18 mouse cellular contexts compared by ENCODE assay signal in genomic region chr2:74930702-74931101, GRCm38 (mm10).
DNase-seq lines count a peak whose midpoint lies in the region; ATAC-seq lines count a peak whose summit lies in the region.
"Had no signal": no experiment of that assay in that cellular context is flagged by ENCODE, and none has a peak within 500 bp of the region (broad histone marks: within the 10 kb centered on the region; RNA-seq: fewer than 3 reads in every experiment).

No protein-coding gene starts in this region.

- peak; percentile 48 for DNase-seq in intestine, embryonic 14.5 days (ENCODE audit: low spot score)
- DNase-seq in kidney, adult 9 months, result peak; percentile 43
- DNase-seq in kidney, postnatal 36 days, result peak; percentile 26 to 32
- DNase-seq in right cerebral cortex, adult 2 months (ENCODE audit: low spot score in 2 of 2), result no peak
- DNase-seq in adrenal gland, postnatal 10 days, result no peak
- no peak for DNase-seq in midbrain, embryonic 10.5 days (ENCODE audit: low spot score)
- DNase-seq: adrenal gland, adult 8-10 months; cerebellum, adult 11-12 months; heart, postnatal 36 days; lung, adult 2 months; lung, postnatal 36 days had no signal

- H3K4me2 ChIP-seq in intestine, embryonic 14.5 days (ENCODE audit: low read length), result no peak overlapping the region
- H3K4me2 ChIP-seq in intestine, embryonic 16.5 days (ENCODE audit: low read depth, low read length), result no peak overlapping the region
- no peak overlapping the region for H3K4me2 ChIP-seq in forebrain, embryonic 13.5 days
- H3K4me2 ChIP-seq: heart, embryonic 12.5 days; liver, embryonic 11.5 days; midbrain, embryonic 13.5 days had no signal

- no peaks in the 10 kb centered on the region for H3K9me3 ChIP-seq in intestine, embryonic 14.5 days (ENCODE audit: control insufficient read depth, low read length)
- H3K9me3 ChIP-seq in intestine, embryonic 16.5 days (ENCODE audit: control insufficient read depth, low read length), result no peaks in the 10 kb centered on the region
- H3K9me3 ChIP-seq in forebrain, embryonic 13.5 days (replicated peaks), result no peaks in the 10 kb centered on the region
- H3K9me3 ChIP-seq in midbrain, embryonic 10.5 days (replicated peaks), result no peaks in the 10 kb centered on the region
- H3K9me3 ChIP-seq: heart, embryonic 12.5 days; midbrain, embryonic 13.5 days had no signal

- no peak overlapping the region for H3K9ac ChIP-seq in intestine, embryonic 14.5 days (ENCODE audit: low read length)
- no peak overlapping the region for H3K9ac ChIP-seq in intestine, embryonic 16.5 days (ENCODE audit: low read depth, low read length)
- H3K9ac ChIP-seq in forebrain, embryonic 13.5 days, result no peak overlapping the region
- H3K9ac ChIP-seq: heart, embryonic 12.5 days; midbrain, embryonic 13.5 days had no signal

- peaks cover 6% of the 10 kb centered on the region for H3K4me1 ChIP-seq in intestine, embryonic 14.5 days (replicated peaks; ENCODE audit: control insufficient read depth, insufficient read depth, low read length)
- H3K4me1 ChIP-seq in intestine, embryonic 16.5 days (ENCODE audit: control insufficient read depth, insufficient read depth, low read length), result 0 out of 2 replicates have a peak, but pooled peaks cover 2% of the 10 kb centered on the region
- H3K4me1 ChIP-seq in forebrain, embryonic 13.5 days, result no peaks in the 10 kb centered on the region
- 0 out of 2 replicates have a peak, but pooled peaks cover 6% of the 10 kb centered on the region for H3K4me1 ChIP-seq in midbrain, embryonic 10.5 days
- H3K4me1 ChIP-seq: midbrain, embryonic 13.5 days had no signal

- H3K36me3 ChIP-seq in intestine, embryonic 14.5 days (ENCODE audit: control insufficient read depth, insufficient read depth, low read length), result no peaks in the 10 kb centered on the region
- no peaks in the 10 kb centered on the region for H3K36me3 ChIP-seq in intestine, embryonic 16.5 days (ENCODE audit: control insufficient read depth, insufficient read depth, low read length)
- no peaks in the 10 kb centered on the region for H3K36me3 ChIP-seq in forebrain, embryonic 13.5 days (ENCODE audit: poor library complexity, severe bottlenecking)
- H3K36me3 ChIP-seq in midbrain, embryonic 10.5 days, result no peaks in the 10 kb centered on the region
- H3K36me3 ChIP-seq: heart, embryonic 12.5 days; midbrain, embryonic 13.5 days had no signal

- WGBS in intestine, embryonic 14.5 days, result 38% methylated on average over 3 of the region's 3 CpGs
- 49% methylated on average over 3 of the region's 3 CpGs for WGBS in intestine, embryonic 16.5 days
- 66% methylated on average over 3 of the region's 3 CpGs for WGBS in forebrain, embryonic 13.5 days
- WGBS in midbrain, embryonic 10.5 days, result 72% methylated on average over 3 of the region's 3 CpGs

- 0 out of 2 replicates have a peak, but pooled peaks cover 4% of the 10 kb centered on the region for H3K27me3 ChIP-seq in intestine, embryonic 14.5 days (replicated peaks; ENCODE audit: control insufficient read depth, insufficient read depth, low read length)
- no peaks in the 10 kb centered on the region for H3K27me3 ChIP-seq in intestine, embryonic 16.5 days (replicated peaks; ENCODE audit: control insufficient read depth, insufficient read depth, low read length)
- no peaks in the 10 kb centered on the region for H3K27me3 ChIP-seq in forebrain, embryonic 13.5 days
- no peaks in the 10 kb centered on the region for H3K27me3 ChIP-seq in midbrain, embryonic 10.5 days (ENCODE audit: low read depth, poor library complexity, severe bottlenecking)
- H3K27me3 ChIP-seq: midbrain, embryonic 13.5 days had no signal

- no peak overlapping the region for H3K27ac ChIP-seq in intestine, embryonic 14.5 days (ENCODE audit: low read depth)
- H3K27ac ChIP-seq in intestine, embryonic 16.5 days (ENCODE audit: low read length), result no peak overlapping the region
- no peak overlapping the region for H3K27ac ChIP-seq in forebrain, embryonic 13.5 days
- H3K27ac ChIP-seq in midbrain, embryonic 10.5 days (replicated peaks), result no peak overlapping the region
- H3K27ac ChIP-seq: midbrain, embryonic 13.5 days; stomach, postnatal 0 days had no signal

- no peak for ATAC-seq in intestine, embryonic 14.5 days (replicated peaks; ENCODE audit: low FRiP score, low TSS enrichment, low read depth)
- no peak for ATAC-seq in intestine, embryonic 16.5 days
- no peak for ATAC-seq in forebrain, embryonic 13.5 days
- ATAC-seq: forebrain, embryonic 14.5 days; midbrain, embryonic 13.5 days had no signal

- no peak overlapping the region for H3K4me3 ChIP-seq in intestine, embryonic 14.5 days (ENCODE audit: low read depth, low read length)
- H3K4me3 ChIP-seq in intestine, embryonic 16.5 days (ENCODE audit: low read length), result no peak overlapping the region
- H3K4me3 ChIP-seq in forebrain, embryonic 13.5 days, result no peak overlapping the region
- H3K4me3 ChIP-seq in midbrain, embryonic 10.5 days, result no peak overlapping the region
- H3K4me3 ChIP-seq: heart, embryonic 12.5 days; midbrain, embryonic 13.5 days had no signal

Comparison
In these comparisons a context has a peak if more than half of its experiments do, and no peak if none do; other contexts are left out.
1. DNase-seq: peak in intestine, embryonic 14.5 days (single experiment), kidney, adult 9 months (single experiment) and kidney, postnatal 36 days (2 of 2); none in right cerebral cortex, adult 2 months (0 of 2), adrenal gland, postnatal 10 days (single experiment) and midbrain, embryonic 10.5 days (single experiment).